Mouse (Mus musculus): ENCODE data around the gene Ldhal6b. TPM values are rescaled to one million over a fixed set of nuclear protein-coding genes. Genes with fewer than 3 reads are reported as not detected.

Ldhal6b gene
- polyA plus RNA-seq, 1 experiment = 0.86 TPM

- DNase-seq (ENCODE audit: low read depth) = no peak
- TF ChIP-seq POLR2A (IDR thresholded peaks at IDR 0.05; ENCODE audit: borderline replicate concordance, extremely low read depth, insufficient read depth, insufficient read length, poor library complexity, severe bottlenecking) (no peak), CTCF (IDR thresholded peaks at IDR 0.05; ENCODE audit: borderline replicate concordance, extremely low read depth, insufficient read depth, insufficient read length) (no peak)
Observed at GRCm38 (mm10) chr17:5388351-5388750, 30.2 kb downstream of the Ldhal6b start.

GRCm38 (mm10) chr17:5386885-5387545 lies 31.6 kb downstream of the Ldhal6b start:
- DNase-seq (ENCODE audit: low read depth) = no peak
- TF ChIP-seq CTCF (IDR thresholded peaks at IDR 0.05; ENCODE audit: borderline replicate concordance, extremely low read depth, insufficient read depth, insufficient read length) (no peak), POLR2A (IDR thresholded peaks at IDR 0.05; ENCODE audit: borderline replicate concordance, extremely low read depth, insufficient read depth, insufficient read length, poor library complexity, severe bottlenecking) (no peak)

GRCm38 (mm10) chr17:5385694-5386093 lies 32.9 kb downstream of the Ldhal6b start:
- TF ChIP-seq CTCF (IDR thresholded peaks at IDR 0.05; ENCODE audit: borderline replicate concordance, extremely low read depth, insufficient read depth, insufficient read length) (no peak), POLR2A (IDR thresholded peaks at IDR 0.05; ENCODE audit: borderline replicate concordance, extremely low read depth, insufficient read depth, insufficient read length, poor library complexity, severe bottlenecking) (no peak)
- no peak for DNase-seq (ENCODE audit: low read depth)

GRCm38 (mm10) chr17:5377930-5378310 lies 40.6 kb downstream of the Ldhal6b start:
- TF ChIP-seq CTCF (IDR thresholded peaks at IDR 0.05; ENCODE audit: borderline replicate concordance, extremely low read depth, insufficient read depth, insufficient read length) (no peak), POLR2A (IDR thresholded peaks at IDR 0.05; ENCODE audit: borderline replicate concordance, extremely low read depth, insufficient read depth, insufficient read length, poor library complexity, severe bottlenecking) (no peak)
- peak; percentile 58 for DNase-seq (ENCODE audit: low read depth)

GRCm38 (mm10) chr17:5377151-5377929 lies 41.2 kb downstream of the Ldhal6b start:
- TF ChIP-seq CTCF (IDR thresholded peaks at IDR 0.05; ENCODE audit: borderline replicate concordance, extremely low read depth, insufficient read depth, insufficient read length) (no peak), POLR2A (IDR thresholded peaks at IDR 0.05; ENCODE audit: borderline replicate concordance, extremely low read depth, insufficient read depth, insufficient read length, poor library complexity, severe bottlenecking) (no peak)
- DNase-seq (ENCODE audit: low read depth) = peak; percentile 74

GRCm38 (mm10) chr17:5372951-5373350 lies 45.6 kb downstream of the Ldhal6b start:
- peak; percentile 61 for DNase-seq (ENCODE audit: low read depth)
- no peak for TF ChIP-seq CTCF (IDR thresholded peaks at IDR 0.05; ENCODE audit: borderline replicate concordance, extremely low read depth, insufficient read depth, insufficient read length)
- no peak for TF ChIP-seq POLR2A (IDR thresholded peaks at IDR 0.05; ENCODE audit: borderline replicate concordance, extremely low read depth, insufficient read depth, insufficient read length, poor library complexity, severe bottlenecking)

- no peak for DNase-seq (ENCODE audit: low read depth)
- no peak for TF ChIP-seq CTCF (IDR thresholded peaks at IDR 0.05; ENCODE audit: borderline replicate concordance, extremely low read depth, insufficient read depth, insufficient read length)
- TF ChIP-seq POLR2A (IDR thresholded peaks at IDR 0.05; ENCODE audit: borderline replicate concordance, extremely low read depth, insufficient read depth, insufficient read length, poor library complexity, severe bottlenecking) = no peak
Observed at GRCm38 (mm10) chr17:5371521-5371920, 47.0 kb downstream of the Ldhal6b start.

GRCm38 (mm10) chr17:5371032-5371431 lies 47.5 kb downstream of the Ldhal6b start:
- no peak for DNase-seq (ENCODE audit: low read depth)
- TF ChIP-seq CTCF (IDR thresholded peaks at IDR 0.05; ENCODE audit: borderline replicate concordance, extremely low read depth, insufficient read depth, insufficient read length) = no peak

Other genes starting within 250 kb of the Ldhal6b start
- 26.7 and 35.9 TPM in 2 replicates for gene Tmem242, start 21.5 kb upstream of the Ldhal6b start, polyA plus RNA-seq (2012; rRNA removed)
- 2.8 and 6.2 TPM in 2 replicates for gene Zdhhc14, start 73.8 kb upstream of the Ldhal6b start, polyA plus RNA-seq (2012; rRNA removed)

Data from brain, embryonic 14.5 days (tissue).